Mouse (Mus musculus) intestine, embryonic 15.5 days (tissue): ENCODE results near the gene Ddx23. TPM values are rescaled to one million over a fixed set of nuclear protein-coding genes. Genes with fewer than 3 reads are reported as not detected.

Experiments used
- ATAC-seq: fragments of 200-750 bp; cut with Nextera tagmentation; 2 replicates; pipeline ENCODE4 v1.8.0; 2017; ENCODE audit warnings: moderate TSS enrichment, moderate library complexity
- H3K27ac ChIP-seq: fragments of 300-500 bp; sonication (generic); 2 replicates; pipeline ENCODE4 v1.5.1; 2015; ENCODE audit warnings: mild to moderate bottlenecking, inconsistent platforms
- H3K27me3 ChIP-seq: fragments of 300-500 bp; sonication (generic); replicated peaks from 2 replicates; pipeline ENCODE4 v1.6.1; 2015; ENCODE audit warnings: inconsistent platforms
- H3K36me3 ChIP-seq: fragments of 300-500 bp; sonication (generic); 2 replicates; pipeline ENCODE4 v1.6.1; 2015; ENCODE audit warnings: inconsistent platforms
- H3K4me1 ChIP-seq: fragments of 300-500 bp; sonication (generic); replicated peaks from 2 replicates; pipeline ENCODE4 v1.6.1; 2015; ENCODE audit warnings: inconsistent platforms
- H3K4me2 ChIP-seq: fragments of 300-500 bp; sonication (generic); replicated peaks from 2 replicates; pipeline ENCODE4 v1.6.1; 2015; ENCODE audit warnings: mild to moderate bottlenecking, inconsistent platforms
- H3K4me3 ChIP-seq: fragments of 300-500 bp; sonication (generic); replicated peaks from 2 replicates; pipeline ENCODE4 v1.5.1; 2015; ENCODE audit warnings: inconsistent platforms
- H3K9ac ChIP-seq: fragments of 300-500 bp; sonication (generic); 2 replicates; pipeline ENCODE4 v1.6.1; 2015; ENCODE audit warnings: inconsistent platforms
- H3K9me3 ChIP-seq: fragments of 300-500 bp; sonication (generic); 2 replicates; pipeline ENCODE4 v1.6.1; 2016; ENCODE audit warnings: inconsistent platforms
- WGBS: fragments of 180-500 bp; shearing (Covaris S2); methylation state at CpG from one replicate; pipeline ENCODE4 v1.1.7; 2015; 5-methylcytosine and 5-hydroxymethylcytosine counted together
- polyA plus RNA-seq: library from polyadenylated mRNA; unstranded; fragments of >200 nt; fragmentation: Nextera tagmentation; extraction: Ambion mirVana; gene quantifications from 2 replicates; pipeline ENCODE4 v1.2.1, GENCODE M21; 2015

Ddx23 gene
- polyA plus RNA-seq, 1 experiment from 2014 or later, result 23.3 TPM

- 76% methylated on average over 11 of the region's 11 CpGs for WGBS
- no peaks in the 10 kb centered on the region for H3K9me3 ChIP-seq
These were observed 1.6 kb upstream of the Ddx23 start for GRCm38 (mm10) chr15:98664042-98664907.

GRCm38 (mm10) chr15:98662198-98662566 lies 512 bp downstream of the Ddx23 start:
- Histone ChIP-seq H3K4me3 (peak overlapping the region; percentile 75), H3K4me1 (no peaks in the 10 kb centered on the region), H3K27ac (peak overlapping the region; percentile 85), H3K9ac (peak overlapping the region; percentile 87), H3K4me2 (peak overlapping the region; percentile 67), H3K9me3 (no peaks in the 10 kb centered on the region), H3K36me3 (peaks cover 22% of the 10 kb centered on the region), H3K27me3 (no peaks in the 10 kb centered on the region)
- ATAC-seq, result no peak
- 1% methylated on average over 14 of the region's 14 CpGs for WGBS

More at GRCm38 (mm10) chr15:98664042-98664907, 1.6 kb upstream of the Ddx23 start:
- Histone ChIP-seq H3K36me3 (peaks cover 3% of the 10 kb centered on the region; the same call in 1 of the 2 replicates), H3K4me3 (no peak overlapping the region), H3K27ac (no peak overlapping the region), H3K4me1 (no peaks in the 10 kb centered on the region), H3K4me2 (no peak overlapping the region), H3K27me3 (no peaks in the 10 kb centered on the region), H3K9ac (no peak overlapping the region)
- no peak for ATAC-seq

- Histone ChIP-seq H3K9ac (no peak overlapping the region), H3K9me3 (no peaks in the 10 kb centered on the region), H3K4me2 (no peak overlapping the region), H3K27ac (no peak overlapping the region), H3K4me3 (no peak overlapping the region), H3K36me3 (peaks cover 64% of the 10 kb centered on the region), H3K4me1 (no peaks in the 10 kb centered on the region), H3K27me3 (no peaks in the 10 kb centered on the region)
- no peak for ATAC-seq
- 79% methylated on average over 15 of the region's 15 CpGs for WGBS
These were observed 5.5 kb downstream of the Ddx23 start for GRCm38 (mm10) chr15:98656982-98657751.

DNA sequence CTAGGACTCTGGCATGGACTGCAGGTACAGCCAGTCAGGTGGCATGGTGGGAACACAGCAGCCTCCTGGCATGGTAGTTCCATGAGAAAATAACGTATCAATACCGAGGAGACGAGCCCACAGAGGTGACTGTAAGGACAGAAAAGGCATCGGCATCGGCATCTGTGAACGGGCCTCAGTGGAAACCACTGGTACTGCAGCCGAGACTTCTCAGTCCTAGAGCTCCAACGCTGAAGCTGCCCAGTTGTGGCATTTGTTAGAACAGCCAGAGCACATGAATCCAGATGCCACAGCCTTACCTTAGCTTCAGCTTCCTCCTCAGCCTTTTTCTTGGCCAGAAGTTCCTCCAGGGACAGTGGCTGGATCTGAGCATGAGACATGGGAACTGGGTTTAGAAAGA lies 10.5 kb downstream of the Ddx23 start:
- no peaks in the 10 kb centered on the region for H3K4me1 ChIP-seq
- ATAC-seq, result no peak
- no peaks in the 10 kb centered on the region for H3K27me3 ChIP-seq
- H3K9me3 ChIP-seq, result no peaks in the 10 kb centered on the region
- WGBS, result 95% methylated on average over 8 of the region's 8 CpGs
- H3K4me2 ChIP-seq, result no peak overlapping the region
- H3K4me3 ChIP-seq, result no peak overlapping the region
- no peak overlapping the region for H3K27ac ChIP-seq
- peaks cover 85% of the 10 kb centered on the region for H3K36me3 ChIP-seq
- no peak overlapping the region for H3K9ac ChIP-seq

GRCm38 (mm10) chr15:98651431-98651830 lies 11.3 kb downstream of the Ddx23 start:
- Histone ChIP-seq H3K36me3 (peaks cover 85% of the 10 kb centered on the region), H3K4me2 (no peak overlapping the region), H3K4me1 (no peaks in the 10 kb centered on the region), H3K27me3 (no peaks in the 10 kb centered on the region), H3K27ac (no peak overlapping the region), H3K9ac (no peak overlapping the region), H3K9me3 (no peaks in the 10 kb centered on the region), H3K4me3 (no peak overlapping the region)
- ATAC-seq, result no peak
- 94% methylated on average over 15 of the region's 15 CpGs for WGBS

DNA sequence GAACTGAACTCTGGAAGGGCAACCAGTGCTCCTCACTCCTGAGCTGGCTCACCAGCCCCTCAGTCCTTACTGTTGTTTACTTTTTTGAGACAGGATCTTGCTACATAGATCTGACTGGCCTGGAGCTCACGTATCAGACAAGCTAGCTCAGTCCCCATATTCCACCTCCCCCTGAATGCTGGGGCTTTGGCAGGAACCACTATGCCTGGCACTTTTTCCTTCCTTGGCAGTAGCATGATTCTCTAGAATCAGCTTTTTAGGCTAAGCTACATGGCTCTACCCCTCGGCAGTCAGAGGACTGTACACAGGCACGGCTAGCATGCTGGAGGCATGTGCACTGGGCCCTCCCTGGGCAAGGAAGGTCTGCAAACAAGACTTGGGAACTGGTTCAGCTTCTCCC lies 14.6 kb downstream of the Ddx23 start:
- 87% methylated on average over 3 of the region's 3 CpGs for WGBS
- no peak overlapping the region for H3K27ac ChIP-seq
- H3K9me3 ChIP-seq, result no peaks in the 10 kb centered on the region
- no peak overlapping the region for H3K4me2 ChIP-seq
- H3K4me3 ChIP-seq, result no peak overlapping the region
- H3K36me3 ChIP-seq, result peaks cover 86% of the 10 kb centered on the region
- H3K27me3 ChIP-seq, result no peaks in the 10 kb centered on the region
- H3K9ac ChIP-seq, result no peak overlapping the region
- H3K4me1 ChIP-seq, result no peaks in the 10 kb centered on the region
- ATAC-seq, result no peak

- Histone ChIP-seq H3K9ac (no peak overlapping the region), H3K4me1 (no peaks in the 10 kb centered on the region), H3K27ac (no peak overlapping the region), H3K36me3 (peaks cover 83% of the 10 kb centered on the region), H3K9me3 (no peaks in the 10 kb centered on the region), H3K27me3 (no peaks in the 10 kb centered on the region), H3K4me2 (no peak overlapping the region), H3K4me3 (no peak overlapping the region)
- no peak for ATAC-seq
- WGBS, result 87% methylated on average over 10 of the region's 10 CpGs
These were observed 15.4 kb downstream of the Ddx23 start for GRCm38 (mm10) chr15:98647308-98647707.

GRCm38 (mm10) chr15:98646737-98647136 lies 16.0 kb downstream of the Ddx23 start:
- no peak overlapping the region for H3K27ac ChIP-seq
- H3K9ac ChIP-seq, result no peak overlapping the region
- H3K27me3 ChIP-seq, result no peaks in the 10 kb centered on the region
- no peaks in the 10 kb centered on the region for H3K9me3 ChIP-seq
- no peak overlapping the region for H3K4me3 ChIP-seq
- H3K4me2 ChIP-seq, result no peak overlapping the region
- peaks cover 80% of the 10 kb centered on the region for H3K36me3 ChIP-seq
- no peaks in the 10 kb centered on the region for H3K4me1 ChIP-seq
- ATAC-seq, result no peak
- 74% methylated on average over 8 of the region's 8 CpGs for WGBS

GRCm38 (mm10) chr15:98645057-98646026 lies 17.4 kb downstream of the Ddx23 start:
- 83% methylated on average over 24 of the region's 24 CpGs for WGBS
- Histone ChIP-seq H3K9me3 (no peaks in the 10 kb centered on the region), H3K27me3 (no peaks in the 10 kb centered on the region), H3K4me2 (no peak overlapping the region), H3K36me3 (peaks cover 74% of the 10 kb centered on the region), H3K4me1 (no peaks in the 10 kb centered on the region), H3K4me3 (no peak overlapping the region), H3K27ac (0 out of 2 replicates have a peak overlapping the region, but pooled peaks have one; percentile 13), H3K9ac (no peak overlapping the region)
- ATAC-seq, result no peak

GRCm38 (mm10) chr15:98644406-98644805 lies 18.3 kb downstream of the Ddx23 start:
- no peaks in the 10 kb centered on the region for H3K4me1 ChIP-seq
- WGBS, result 85% methylated on average over 12 of the region's 12 CpGs
- H3K9me3 ChIP-seq, result no peaks in the 10 kb centered on the region
- no peak overlapping the region for H3K9ac ChIP-seq
- no peak for ATAC-seq
- H3K27me3 ChIP-seq, result no peaks in the 10 kb centered on the region
- H3K27ac ChIP-seq, result no peak overlapping the region
- no peak overlapping the region for H3K4me2 ChIP-seq
- no peak overlapping the region for H3K4me3 ChIP-seq
- peaks cover 66% of the 10 kb centered on the region for H3K36me3 ChIP-seq

GRCm38 (mm10) chr15:98640157-98640556 lies 22.5 kb downstream of the Ddx23 start:
- H3K36me3 ChIP-seq, result peaks cover 29% of the 10 kb centered on the region
- peaks cover 13% of the 10 kb centered on the region for H3K4me1 ChIP-seq
- no peak overlapping the region for H3K4me3 ChIP-seq
- 36% methylated on average over 8 of the region's 8 CpGs for WGBS
- H3K27me3 ChIP-seq, result no peaks in the 10 kb centered on the region
- no peak for ATAC-seq
- H3K4me2 ChIP-seq, result no peak overlapping the region
- H3K9me3 ChIP-seq, result no peaks in the 10 kb centered on the region
- H3K9ac ChIP-seq, result no peak overlapping the region
- no peak overlapping the region for H3K27ac ChIP-seq

DNA sequence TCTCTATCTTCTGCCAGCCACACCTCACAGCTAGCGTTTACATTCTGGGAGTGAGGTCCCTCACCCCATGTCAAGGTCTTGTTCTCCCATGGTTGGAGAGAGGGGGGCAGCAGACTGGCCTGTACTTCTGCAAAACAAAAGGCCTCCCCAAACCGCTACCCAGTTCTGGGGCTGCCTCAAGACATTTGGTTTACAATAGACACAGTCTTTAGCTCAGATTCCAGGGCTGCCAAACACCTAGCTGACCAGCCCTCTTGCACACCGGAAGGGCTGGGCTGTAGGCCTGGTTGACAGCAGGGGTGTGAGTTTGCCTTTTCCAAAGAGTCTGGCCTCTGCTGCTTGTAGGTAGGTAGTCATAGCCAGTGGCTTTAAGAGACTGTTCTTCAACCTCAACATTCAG lies 25.5 kb downstream of the Ddx23 start:
- H3K4me2 ChIP-seq, result no peak overlapping the region
- no peaks in the 10 kb centered on the region for H3K9me3 ChIP-seq
- no peak overlapping the region for H3K9ac ChIP-seq
- no peak for ATAC-seq
- H3K36me3 ChIP-seq, result peaks cover 8% of the 10 kb centered on the region
- WGBS, result 48% methylated on average over 3 of the region's 3 CpGs
- peaks cover 34% of the 10 kb centered on the region for H3K4me1 ChIP-seq
- H3K27me3 ChIP-seq, result peaks cover 9% of the 10 kb centered on the region; the same call in 1 of the 2 replicates
- no peak overlapping the region for H3K4me3 ChIP-seq
- no peak overlapping the region for H3K27ac ChIP-seq
